Mouse (Mus musculus) G1E (cell line): ENCODE measurements around the gene St8sia1.

Experiments
- CTCF ChIP-seq: IDR thresholded peaks from 2 replicates; pipeline ENCODE4 v1.5.1; 2012; ENCODE audit warnings: low read depth, low read length, inconsistent platforms, mixed read lengths
- GATA1 ChIP-seq: IDR thresholded peaks from 2 replicates; pipeline ENCODE4 v1.6.1; 2012; ENCODE audit warnings: borderline replicate concordance, low read length, inconsistent platforms, mixed read lengths
- GATA2 ChIP-seq: IDR thresholded peaks from 2 replicates; pipeline ENCODE4 v1.6.1; 2012; ENCODE audit warnings: low read depth, low read length, inconsistent platforms, borderline replicate concordance
- POLR2AphosphoS5 ChIP-seq: IDR thresholded peaks from 2 replicates; pipeline ENCODE4 v1.6.1; 2012; ENCODE audit warnings: low read depth, low read length, inconsistent platforms; ENCODE audit not compliant: insufficient replicate concordance
- TAL1 ChIP-seq: conservative IDR thresholded peaks from 2 replicates; pipeline ENCODE4 v1.6.1; 2012; ENCODE audit warnings: low read depth, low read length, inconsistent platforms, mixed read lengths

DNA sequence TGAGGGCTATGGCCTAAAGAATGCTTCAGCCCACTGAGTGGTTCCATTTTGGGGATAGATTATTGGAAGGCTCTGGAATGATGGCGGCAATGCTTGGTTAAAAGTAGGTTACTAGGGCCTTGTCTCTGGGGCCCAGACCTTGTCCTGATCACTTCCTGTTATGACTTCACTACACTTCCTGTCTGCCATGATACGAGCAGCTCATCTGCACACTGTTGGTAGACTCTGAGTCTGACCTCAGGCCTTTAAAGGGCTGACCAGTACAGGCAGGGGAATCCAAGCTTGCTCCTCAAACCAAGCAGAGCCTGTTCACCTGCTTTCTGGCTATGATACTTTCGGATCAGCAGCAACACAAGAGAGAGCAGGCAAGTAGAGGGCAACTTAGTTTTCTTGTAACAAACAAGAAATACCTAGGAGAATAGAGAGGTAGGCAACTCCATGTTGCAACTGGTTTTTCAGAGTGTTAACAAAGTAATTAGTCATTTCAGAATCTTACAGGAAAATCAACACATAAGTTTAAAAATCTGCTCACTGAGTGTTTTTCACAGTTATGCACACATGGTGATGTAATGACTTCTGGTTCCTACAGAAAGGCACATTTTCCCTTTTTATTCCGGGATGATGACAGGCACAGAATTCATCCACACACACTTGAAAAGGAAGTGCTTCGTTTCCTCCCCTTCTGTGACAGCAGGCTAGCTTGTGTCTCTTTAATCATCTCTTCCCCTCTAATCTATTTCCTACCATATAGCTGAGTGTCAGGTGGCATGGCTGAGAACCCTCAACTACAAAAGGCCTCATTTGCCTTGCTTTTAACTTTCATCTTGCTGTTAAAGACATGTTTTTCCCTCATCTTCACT lies 55.1 kb downstream of the St8sia1 start:
- TF ChIP-seq CTCF (no peak), TAL1 (no peak), GATA1 (no peak), GATA2 (no peak), POLR2AphosphoS5 (no peak)
